Mouse (Mus musculus): ENCODE measurements around the gene Hormad1. TPM values are rescaled to one million over a fixed set of nuclear protein-coding genes. Genes with fewer than 3 reads are reported as not detected.
"Not testable (repeated sequence)": the region's sequence is repeated elsewhere in the genome, so short reads cannot be mapped to it uniquely, and the experiment has no call there.

The Hormad1 gene
- polyA plus RNA-seq, 1 experiment from 2014 or later: not detected

- Histone ChIP-seq H3K27ac (no peak overlapping the region), H3K4me2 (no peak overlapping the region), H3K4me1 (no peaks in the 10 kb centered on the region), H3K9ac (no peak overlapping the region), H3K9me3 (replicated peaks) (no peaks in the 10 kb centered on the region), H3K36me3 (no peaks in the 10 kb centered on the region), H3K4me3 (replicated peaks) (no peak overlapping the region), H3K27me3 (no peaks in the 10 kb centered on the region)
- ATAC-seq (replicated peaks; ENCODE audit: low FRiP score): no peak
- 83% methylated on average over 6 of the region's 6 CpGs for WGBS
Observed at GRCm38 (mm10) chr3:95529814-95530213, 29.7 kb upstream of the Hormad1 start.

GRCm38 (mm10) chr3:95531025-95531424 is 28.5 kb upstream of the Hormad1 start:
- Histone ChIP-seq H3K9me3 (replicated peaks) (no peaks in the 10 kb centered on the region), H3K4me3 (replicated peaks) (no peak overlapping the region), H3K4me1 (no peaks in the 10 kb centered on the region), H3K9ac (no peak overlapping the region), H3K27me3 (no peaks in the 10 kb centered on the region), H3K27ac (no peak overlapping the region), H3K4me2 (no peak overlapping the region), H3K36me3 (no peaks in the 10 kb centered on the region)
- no peak for ATAC-seq (replicated peaks; ENCODE audit: low FRiP score)
- 88% methylated on average over 1 of the region's 1 CpGs for WGBS

GRCm38 (mm10) chr3:95533364-95533763 is 26.1 kb upstream of the Hormad1 start:
- Histone ChIP-seq H3K36me3 (no peaks in the 10 kb centered on the region), H3K4me2 (no peak overlapping the region), H3K4me3 (replicated peaks) (no peak overlapping the region), H3K27me3 (no peaks in the 10 kb centered on the region), H3K4me1 (no peaks in the 10 kb centered on the region), H3K27ac (no peak overlapping the region), H3K9ac (no peak overlapping the region), H3K9me3 (replicated peaks) (no peaks in the 10 kb centered on the region)
- 87% methylated on average over 5 of the region's 5 CpGs for WGBS
- ATAC-seq (replicated peaks; ENCODE audit: low FRiP score): no peak

GRCm38 (mm10) chr3:95534927-95535326 is 24.6 kb upstream of the Hormad1 start:
- no peak for ATAC-seq (replicated peaks; ENCODE audit: low FRiP score)
- H3K36me3 ChIP-seq: no peaks in the 10 kb centered on the region
- H3K27me3 ChIP-seq: no peaks in the 10 kb centered on the region
- H3K4me1 ChIP-seq: no peaks in the 10 kb centered on the region
- no peak overlapping the region for H3K27ac ChIP-seq
- 73% methylated on average over 1 of the region's 1 CpGs for WGBS
- no peak overlapping the region for H3K4me3 ChIP-seq (replicated peaks)
- H3K4me2 ChIP-seq: no peak overlapping the region
- no peak overlapping the region for H3K9ac ChIP-seq
- no peaks in the 10 kb centered on the region for H3K9me3 ChIP-seq (replicated peaks)

- Histone ChIP-seq H3K4me2 (no peak overlapping the region), H3K27me3 (no peaks in the 10 kb centered on the region; the same call in 1 of the 2 replicates), H3K9me3 (replicated peaks) (no peaks in the 10 kb centered on the region), H3K4me3 (replicated peaks) (no peak overlapping the region), H3K9ac (no peak overlapping the region), H3K36me3 (no peaks in the 10 kb centered on the region), H3K4me1 (no peaks in the 10 kb centered on the region), H3K27ac (no peak overlapping the region)
- WGBS: 87% methylated on average over 10 of the region's 10 CpGs
- ATAC-seq (replicated peaks; ENCODE audit: low FRiP score): no peak
Observed at GRCm38 (mm10) chr3:95538936-95539335, 20.5 kb upstream of the Hormad1 start.

GRCm38 (mm10) chr3:95539837-95540236 is 19.6 kb upstream of the Hormad1 start:
- Histone ChIP-seq H3K4me3 (replicated peaks) (no peak overlapping the region), H3K27ac (no peak overlapping the region), H3K27me3 (no peaks in the 10 kb centered on the region; the same call in 1 of the 2 replicates), H3K36me3 (no peaks in the 10 kb centered on the region), H3K4me2 (no peak overlapping the region), H3K4me1 (no peaks in the 10 kb centered on the region), H3K9me3 (replicated peaks) (no peaks in the 10 kb centered on the region), H3K9ac (no peak overlapping the region)
- ATAC-seq (replicated peaks; ENCODE audit: low FRiP score): no peak
- whole genome bisulfite sequencing: 93% methylated on average over 4 of the region's 4 CpGs

- not testable (repeated sequence) for H3K27me3 ChIP-seq; H3K4me1 ChIP-seq; H3K4me3 ChIP-seq (replicated peaks); H3K9ac ChIP-seq; H3K9me3 ChIP-seq (replicated peaks); H3K27ac ChIP-seq; H3K4me2 ChIP-seq; ATAC-seq (replicated peaks; ENCODE audit: low FRiP score); H3K36me3 ChIP-seq
- 76% methylated on average over 2 of the region's 2 CpGs for WGBS
Observed at GRCm38 (mm10) chr3:95541186-95541585, 18.3 kb upstream of the Hormad1 start.

- Histone ChIP-seq H3K36me3 (no peaks in the 10 kb centered on the region), H3K9me3 (replicated peaks) (no peaks in the 10 kb centered on the region), H3K27ac (no peak overlapping the region), H3K27me3 (no peaks in the 10 kb centered on the region; the same call in 1 of the 2 replicates), H3K4me3 (replicated peaks) (no peak overlapping the region), H3K4me2 (no peak overlapping the region), H3K9ac (no peak overlapping the region), H3K4me1 (no peaks in the 10 kb centered on the region)
- ATAC-seq (replicated peaks; ENCODE audit: low FRiP score): no peak
Observed at GRCm38 (mm10) chr3:95542171-95542570, 17.3 kb upstream of the Hormad1 start.

GRCm38 (mm10) chr3:95542981-95543380 is 16.5 kb upstream of the Hormad1 start:
- Histone ChIP-seq H3K27me3 (no peaks in the 10 kb centered on the region; the same call in 1 of the 2 replicates), H3K27ac (no peak overlapping the region), H3K4me1 (no peaks in the 10 kb centered on the region), H3K9ac (no peak overlapping the region), H3K4me2 (no peak overlapping the region), H3K4me3 (replicated peaks) (no peak overlapping the region), H3K36me3 (no peaks in the 10 kb centered on the region), H3K9me3 (replicated peaks) (no peaks in the 10 kb centered on the region; the same call in 1 of the 2 replicates)
- WGBS: 74% methylated on average over 7 of the region's 7 CpGs
- no peak for ATAC-seq (replicated peaks; ENCODE audit: low FRiP score)

GRCm38 (mm10) chr3:95550176-95550575 is 9.3 kb upstream of the Hormad1 start:
- no peak for ATAC-seq (replicated peaks; ENCODE audit: low FRiP score)
- WGBS: 70% methylated on average over 1 of the region's 1 CpGs

GRCm38 (mm10) chr3:95553986-95554385 is 5.5 kb upstream of the Hormad1 start:
- ATAC-seq (replicated peaks; ENCODE audit: low FRiP score): no peak

More at GRCm38 (mm10) chr3:95550176-95550575, 9.3 kb upstream of the Hormad1 start:
- Histone ChIP-seq H3K27ac (no peak overlapping the region), H3K9ac (no peak overlapping the region), H3K27me3 (no peaks in the 10 kb centered on the region), H3K4me2 (no peak overlapping the region), H3K36me3 (no peaks in the 10 kb centered on the region), H3K4me1 (no peaks in the 10 kb centered on the region), H3K9me3 (replicated peaks) (no peaks in the 10 kb centered on the region; the same call in 1 of the 2 replicates), H3K4me3 (replicated peaks) (no peak overlapping the region)

GRCm38 (mm10) chr3:95560738-95561137 is 1.3 kb downstream of the Hormad1 start:
- Histone ChIP-seq H3K4me1 (no peaks in the 10 kb centered on the region), H3K9ac (no peak overlapping the region), H3K27ac (no peak overlapping the region), H3K4me3 (replicated peaks) (no peak overlapping the region), H3K36me3 (no peaks in the 10 kb centered on the region), H3K27me3 (no peaks in the 10 kb centered on the region), H3K9me3 (replicated peaks) (no peaks in the 10 kb centered on the region), H3K4me2 (no peak overlapping the region)
- 91% methylated on average over 3 of the region's 3 CpGs for WGBS
- no peak for ATAC-seq (replicated peaks; ENCODE audit: low FRiP score)

More at GRCm38 (mm10) chr3:95553986-95554385, 5.5 kb upstream of the Hormad1 start:
- H3K27ac ChIP-seq: no peak overlapping the region
- H3K9ac ChIP-seq: no peak overlapping the region
- H3K27me3 ChIP-seq: no peaks in the 10 kb centered on the region
- H3K4me2 ChIP-seq: no peak overlapping the region
- no peaks in the 10 kb centered on the region for H3K36me3 ChIP-seq
- WGBS: 42% methylated on average over 3 of the region's 3 CpGs
- H3K4me3 ChIP-seq (replicated peaks): no peak overlapping the region
- H3K9me3 ChIP-seq (replicated peaks): no peaks in the 10 kb centered on the region
- no peaks in the 10 kb centered on the region for H3K4me1 ChIP-seq

- ATAC-seq (replicated peaks; ENCODE audit: low FRiP score): no peak
- Histone ChIP-seq H3K27ac (no peak overlapping the region), H3K27me3 (no peaks in the 10 kb centered on the region)
Observed at GRCm38 (mm10) chr3:95561826-95562225, 2.3 kb downstream of the Hormad1 start.

More at GRCm38 (mm10) chr3:95561826-95562225, 2.3 kb downstream of the Hormad1 start:
- Histone ChIP-seq H3K4me2 (no peak overlapping the region), H3K9ac (no peak overlapping the region), H3K4me3 (replicated peaks) (no peak overlapping the region), H3K9me3 (replicated peaks) (no peaks in the 10 kb centered on the region), H3K4me1 (no peaks in the 10 kb centered on the region), H3K36me3 (no peaks in the 10 kb centered on the region)
- WGBS: 58% methylated on average over 2 of the region's 2 CpGs

All from kidney, embryonic 15.5 days (tissue).